Mouse (Mus musculus) neural tube, embryonic 12.5 days (tissue): Measurements from ENCODE around the gene Akap5. TPM values are rescaled to one million over a fixed set of nuclear protein-coding genes. Genes with fewer than 3 reads are reported as not detected.

Experiments
- ATAC-seq: fragments of 200-750 bp; cut with Nextera tagmentation; 2 replicates; pipeline ENCODE4 v1.8.0; 2017; ENCODE audit warnings: low read depth, mild to moderate bottlenecking, moderate TSS enrichment, moderate library complexity; ENCODE audit not compliant: low FRiP score
- H3K27ac ChIP-seq: fragments of 300-500 bp; sonication (generic); 2 replicates; pipeline ENCODE4 v1.5.1; 2016
- H3K27me3 ChIP-seq: fragments of 300-500 bp; sonication (generic); replicated peaks from 2 replicates; pipeline ENCODE4 v1.6.1; 2016; ENCODE audit warnings: mild to moderate bottlenecking
- H3K36me3 ChIP-seq: fragments of 300-500 bp; sonication (generic); 2 replicates; pipeline ENCODE4 v1.6.1; 2016; ENCODE audit warnings: mild to moderate bottlenecking
- H3K4me1 ChIP-seq: fragments of 300-500 bp; sonication (generic); 2 replicates; pipeline ENCODE4 v1.6.1; 2016
- H3K4me2 ChIP-seq: fragments of 300-500 bp; sonication (generic); replicated peaks from 2 replicates; pipeline ENCODE4 v1.6.1; 2016; ENCODE audit warnings: mild to moderate bottlenecking
- H3K4me3 ChIP-seq: fragments of 300-500 bp; sonication (generic); 2 replicates; pipeline ENCODE4 v1.5.1; 2016
- H3K9ac ChIP-seq: fragments of 300-500 bp; sonication (generic); 2 replicates; pipeline ENCODE4 v1.6.1; 2016; ENCODE audit warnings: mild to moderate bottlenecking
- H3K9me3 ChIP-seq: fragments of 300-500 bp; sonication (generic); 2 replicates; pipeline ENCODE4 v1.6.1; 2016; ENCODE audit warnings: mild to moderate bottlenecking
- WGBS: fragments of 180-500 bp; shearing (Covaris S2); methylation state at CpG from one replicate; pipeline ENCODE4 v1.1.7; 2016; 5-methylcytosine and 5-hydroxymethylcytosine counted together
- polyA plus RNA-seq: library from polyadenylated mRNA; unstranded; fragments of >200 nt; fragmentation: Nextera tagmentation; extraction: Ambion mirVana; gene quantifications from 2 replicates; pipeline ENCODE4 v1.2.1, GENCODE M21; 2016

Gene Akap5
- polyA plus RNA-seq, 1 experiment from 2014 or later = 5.8 TPM

GRCm38 (mm10) chr12:76297830-76298229 is 26.9 kb upstream of the Akap5 start:
- Histone ChIP-seq H3K4me2 (no peak overlapping the region), H3K36me3 (peaks cover 9% of the 10 kb centered on the region), H3K4me3 (no peak overlapping the region), H3K4me1 (no peaks in the 10 kb centered on the region), H3K9me3 (no peaks in the 10 kb centered on the region), H3K9ac (no peak overlapping the region), H3K27ac (no peak overlapping the region), H3K27me3 (no peaks in the 10 kb centered on the region)
- WGBS = 86% methylated on average over 5 of the region's 5 CpGs
- ATAC-seq = no peak

GRCm38 (mm10) chr12:76299361-76299906 is 25.3 kb upstream of the Akap5 start:
- Histone ChIP-seq H3K9ac (no peak overlapping the region), H3K9me3 (no peaks in the 10 kb centered on the region), H3K4me3 (no peak overlapping the region), H3K4me2 (no peak overlapping the region), H3K36me3 (peaks cover 16% of the 10 kb centered on the region), H3K27ac (no peak overlapping the region), H3K4me1 (no peaks in the 10 kb centered on the region), H3K27me3 (no peaks in the 10 kb centered on the region)
- no peak for ATAC-seq
- WGBS = 95% methylated on average over 9 of the region's 9 CpGs

- Histone ChIP-seq H3K9me3 (no peaks in the 10 kb centered on the region), H3K36me3 (peaks cover 16% of the 10 kb centered on the region), H3K27ac (no peak overlapping the region), H3K4me3 (no peak overlapping the region), H3K4me2 (no peak overlapping the region), H3K9ac (no peak overlapping the region), H3K27me3 (no peaks in the 10 kb centered on the region), H3K4me1 (no peaks in the 10 kb centered on the region)
- no peak for ATAC-seq
- 91% methylated on average over 10 of the region's 10 CpGs for WGBS
Observed at GRCm38 (mm10) chr12:76300367-76300766, 24.3 kb upstream of the Akap5 start.

GRCm38 (mm10) chr12:76303474-76303873 is 21.2 kb upstream of the Akap5 start:
- H3K9me3 ChIP-seq = no peaks in the 10 kb centered on the region
- no peak overlapping the region for H3K4me2 ChIP-seq
- H3K9ac ChIP-seq = no peak overlapping the region
- 96% methylated on average over 11 of the region's 11 CpGs for WGBS
- H3K36me3 ChIP-seq = peaks cover 11% of the 10 kb centered on the region
- H3K4me1 ChIP-seq = 0 out of 2 replicates have a peak, but pooled peaks cover 4% of the 10 kb centered on the region
- H3K27ac ChIP-seq = no peak overlapping the region
- no peak for ATAC-seq
- no peaks in the 10 kb centered on the region for H3K27me3 ChIP-seq
- no peak overlapping the region for H3K4me3 ChIP-seq

GRCm38 (mm10) chr12:76304199-76304598 is 20.5 kb upstream of the Akap5 start:
- Histone ChIP-seq H3K36me3 (peaks cover 7% of the 10 kb centered on the region), H3K27ac (no peak overlapping the region)
- whole genome bisulfite sequencing = 81% methylated on average over 4 of the region's 4 CpGs

GRCm38 (mm10) chr12:76305107-76305506 is 19.6 kb upstream of the Akap5 start:
- H3K36me3 ChIP-seq = peaks cover 7% of the 10 kb centered on the region
- no peak overlapping the region for H3K9ac ChIP-seq
- ATAC-seq = no peak
- H3K4me2 ChIP-seq = no peak overlapping the region
- no peak overlapping the region for H3K4me3 ChIP-seq
- no peaks in the 10 kb centered on the region for H3K9me3 ChIP-seq
- WGBS = 94% methylated on average over 8 of the region's 8 CpGs
- no peak overlapping the region for H3K27ac ChIP-seq
- H3K4me1 ChIP-seq = 0 out of 2 replicates have a peak, but pooled peaks cover 4% of the 10 kb centered on the region
- no peaks in the 10 kb centered on the region for H3K27me3 ChIP-seq

More at GRCm38 (mm10) chr12:76304199-76304598, 20.5 kb upstream of the Akap5 start:
- Histone ChIP-seq H3K9me3 (no peaks in the 10 kb centered on the region), H3K4me2 (no peak overlapping the region), H3K4me3 (no peak overlapping the region), H3K27me3 (no peaks in the 10 kb centered on the region), H3K4me1 (0 out of 2 replicates have a peak, but pooled peaks cover 4% of the 10 kb centered on the region), H3K9ac (no peak overlapping the region)
- no peak for ATAC-seq

- 0 out of 2 replicates have a peak, but pooled peaks cover 4% of the 10 kb centered on the region for H3K4me1 ChIP-seq
- no peaks in the 10 kb centered on the region for H3K9me3 ChIP-seq
- H3K9ac ChIP-seq = no peak overlapping the region
- H3K27ac ChIP-seq = no peak overlapping the region
- H3K4me2 ChIP-seq = no peak overlapping the region
- H3K36me3 ChIP-seq = peaks cover 13% of the 10 kb centered on the region; the same call in 1 of the 2 replicates
- no peak for ATAC-seq
- H3K4me3 ChIP-seq = no peak overlapping the region
- no peaks in the 10 kb centered on the region for H3K27me3 ChIP-seq
- WGBS = 85% methylated on average over 9 of the region's 9 CpGs
Observed at GRCm38 (mm10) chr12:76306852-76307561, 17.7 kb upstream of the Akap5 start.

GRCm38 (mm10) chr12:76307964-76308363 is 16.7 kb upstream of the Akap5 start:
- 50% methylated on average over 9 of the region's 9 CpGs for WGBS

GRCm38 (mm10) chr12:76308436-76308835 is 16.3 kb upstream of the Akap5 start:
- Histone ChIP-seq H3K27ac (no peak overlapping the region), H3K4me1 (0 out of 2 replicates have a peak, but pooled peaks cover 4% of the 10 kb centered on the region), H3K9me3 (no peaks in the 10 kb centered on the region), H3K27me3 (no peaks in the 10 kb centered on the region), H3K4me3 (no peak overlapping the region), H3K36me3 (peaks cover 22% of the 10 kb centered on the region), H3K4me2 (no peak overlapping the region), H3K9ac (no peak overlapping the region)
- 90% methylated on average over 5 of the region's 5 CpGs for WGBS
- ATAC-seq = no peak

More at GRCm38 (mm10) chr12:76307964-76308363, 16.7 kb upstream of the Akap5 start:
- Histone ChIP-seq H3K27ac (no peak overlapping the region), H3K27me3 (no peaks in the 10 kb centered on the region), H3K9ac (no peak overlapping the region), H3K36me3 (peaks cover 20% of the 10 kb centered on the region), H3K4me2 (no peak overlapping the region), H3K9me3 (no peaks in the 10 kb centered on the region), H3K4me3 (no peak overlapping the region), H3K4me1 (0 out of 2 replicates have a peak, but pooled peaks cover 4% of the 10 kb centered on the region)
- no peak for ATAC-seq

- Histone ChIP-seq H3K4me3 (no peak overlapping the region), H3K9me3 (no peaks in the 10 kb centered on the region), H3K4me2 (no peak overlapping the region), H3K36me3 (peaks cover 20% of the 10 kb centered on the region), H3K4me1 (0 out of 2 replicates have a peak, but pooled peaks cover 4% of the 10 kb centered on the region), H3K9ac (no peak overlapping the region), H3K27ac (no peak overlapping the region), H3K27me3 (no peaks in the 10 kb centered on the region)
- ATAC-seq = no peak
- 91% methylated on average over 6 of the region's 6 CpGs for WGBS
Observed at GRCm38 (mm10) chr12:76310007-76310406, 14.7 kb upstream of the Akap5 start.

- no peak for ATAC-seq
- H3K27ac ChIP-seq = no peak overlapping the region
- WGBS = 70% methylated on average over 6 of the region's 6 CpGs
Observed at GRCm38 (mm10) chr12:76310633-76311032, 14.1 kb upstream of the Akap5 start.

GRCm38 (mm10) chr12:76311227-76311626 is 13.5 kb upstream of the Akap5 start:
- no peak overlapping the region for H3K27ac ChIP-seq
- WGBS = 95% methylated on average over 9 of the region's 9 CpGs
- no peak overlapping the region for H3K4me2 ChIP-seq
- no peaks in the 10 kb centered on the region for H3K27me3 ChIP-seq
- H3K4me1 ChIP-seq = 0 out of 2 replicates have a peak, but pooled peaks cover 4% of the 10 kb centered on the region
- H3K9ac ChIP-seq = no peak overlapping the region
- H3K9me3 ChIP-seq = no peaks in the 10 kb centered on the region
- H3K4me3 ChIP-seq = no peak overlapping the region
- peaks cover 23% of the 10 kb centered on the region for H3K36me3 ChIP-seq
- ATAC-seq = no peak

More at GRCm38 (mm10) chr12:76310633-76311032, 14.1 kb upstream of the Akap5 start:
- Histone ChIP-seq H3K9me3 (no peaks in the 10 kb centered on the region), H3K4me2 (no peak overlapping the region), H3K4me3 (no peak overlapping the region), H3K27me3 (no peaks in the 10 kb centered on the region), H3K9ac (no peak overlapping the region), H3K4me1 (0 out of 2 replicates have a peak, but pooled peaks cover 4% of the 10 kb centered on the region), H3K36me3 (peaks cover 23% of the 10 kb centered on the region)
